Mouse (Mus musculus) liver, postnatal 0 days (tissue): ENCODE results near the gene Aldh4a1.

Experiments used
- CTCF ChIP-seq: sonication (generic); IDR thresholded peaks from 2 replicates; pipeline ENCODE4 v1.5.1; 2016; ENCODE audit warnings: antibody characterized with exemption, low read depth
- EP300 ChIP-seq: IDR thresholded peaks from 2 replicates; pipeline ENCODE4 v1.6.1; 2016; ENCODE audit warnings: antibody characterized with exemption, low read depth, mild to moderate bottlenecking

- TF ChIP-seq CTCF: no peak
- no peak for TF ChIP-seq EP300
Observed at GRCm38 (mm10) chr4:139637847-139638246, 15.2 kb downstream of the Aldh4a1 start.
